Mouse (Mus musculus): Measurements from ENCODE around the gene Magi2. TPM values are rescaled to one million over a fixed set of nuclear protein-coding genes. Genes with fewer than 3 reads are reported as not detected.

The Magi2 gene
- polyA plus RNA-seq, 1 experiment from 2014 or later: 39.5 TPM

GRCm38 (mm10) chr5:19901625-19902024 lies 674.8 kb downstream of the Magi2 start:
- 82% methylated on average over 8 of the region's 8 CpGs for WGBS
- H3K4me3 ChIP-seq (replicated peaks): no peak overlapping the region
- H3K27me3 ChIP-seq (replicated peaks): no peaks in the 10 kb centered on the region
- H3K9ac ChIP-seq (replicated peaks): no peak overlapping the region
- no peak overlapping the region for H3K27ac ChIP-seq (replicated peaks)
- no peaks in the 10 kb centered on the region for H3K36me3 ChIP-seq
- H3K4me2 ChIP-seq: no peak overlapping the region
- no peaks in the 10 kb centered on the region for H3K9me3 ChIP-seq (replicated peaks)
- H3K4me1 ChIP-seq: 0 out of 2 replicates have a peak, but pooled peaks cover under 1% of the 10 kb centered on the region
- ATAC-seq (ENCODE audit: low FRiP score): no peak

- H3K4me1 ChIP-seq: peaks cover 22% of the 10 kb centered on the region
- no peak overlapping the region for H3K4me2 ChIP-seq
- WGBS: 69% methylated on average over 4 of the region's 4 CpGs
- no peaks in the 10 kb centered on the region for H3K36me3 ChIP-seq
- no peaks in the 10 kb centered on the region for H3K9me3 ChIP-seq (replicated peaks)
- H3K27me3 ChIP-seq (replicated peaks): no peaks in the 10 kb centered on the region
- H3K9ac ChIP-seq (replicated peaks): no peak overlapping the region
- ATAC-seq (ENCODE audit: low FRiP score): no peak
- no peak overlapping the region for H3K4me3 ChIP-seq (replicated peaks)
- no peak overlapping the region for H3K27ac ChIP-seq (replicated peaks)
Observed at GRCm38 (mm10) chr5:19906636-19907035, 679.8 kb downstream of the Magi2 start.

- ATAC-seq (ENCODE audit: low FRiP score): peak; percentile 74; the same call in 1 of the 2 replicates
- Histone ChIP-seq H3K9me3 (replicated peaks) (no peaks in the 10 kb centered on the region), H3K27ac (replicated peaks) (peak overlapping the region; percentile 88), H3K4me2 (peak overlapping the region; percentile 62), H3K27me3 (replicated peaks) (no peaks in the 10 kb centered on the region), H3K4me3 (replicated peaks) (peak overlapping the region; percentile 60), H3K36me3 (no peaks in the 10 kb centered on the region), H3K4me1 (peaks cover 22% of the 10 kb centered on the region), H3K9ac (replicated peaks) (peak overlapping the region; percentile 55)
- WGBS: 2% methylated on average over 11 of the region's 12 CpGs
Observed at GRCm38 (mm10) chr5:19907381-19907982, 680.6 kb downstream of the Magi2 start.

- Histone ChIP-seq H3K4me2 (peak overlapping the region; percentile 62), H3K27ac (replicated peaks) (peak overlapping the region; percentile 88), H3K4me3 (replicated peaks) (peak overlapping the region; percentile 60), H3K27me3 (replicated peaks) (no peaks in the 10 kb centered on the region), H3K9me3 (replicated peaks) (no peaks in the 10 kb centered on the region), H3K36me3 (no peaks in the 10 kb centered on the region), H3K9ac (replicated peaks) (peak overlapping the region; percentile 55), H3K4me1 (peaks cover 22% of the 10 kb centered on the region)
- ATAC-seq (ENCODE audit: low FRiP score): peak; percentile 73
- WGBS: 2% methylated on average over 16 of the region's 16 CpGs
Observed at GRCm38 (mm10) chr5:19907983-19908705, 681.3 kb downstream of the Magi2 start.

GRCm38 (mm10) chr5:19908706-19909060 lies 681.8 kb downstream of the Magi2 start:
- Histone ChIP-seq H3K9ac (replicated peaks) (peak overlapping the region; percentile 55), H3K4me1 (peaks cover 22% of the 10 kb centered on the region), H3K36me3 (no peaks in the 10 kb centered on the region), H3K27ac (replicated peaks) (peak overlapping the region; percentile 88), H3K9me3 (replicated peaks) (no peaks in the 10 kb centered on the region), H3K27me3 (replicated peaks) (no peaks in the 10 kb centered on the region), H3K4me2 (peak overlapping the region; percentile 62), H3K4me3 (replicated peaks) (peak overlapping the region; percentile 60)
- ATAC-seq (ENCODE audit: low FRiP score): peak; percentile 13; the same call in 1 of the 2 replicates
- WGBS: under 1% methylated on average over 5 of the region's 5 CpGs

- Histone ChIP-seq H3K27me3 (replicated peaks) (no peaks in the 10 kb centered on the region), H3K36me3 (no peaks in the 10 kb centered on the region), H3K27ac (replicated peaks) (peak overlapping the region; percentile 88), H3K9ac (replicated peaks) (peak overlapping the region; percentile 55), H3K9me3 (replicated peaks) (no peaks in the 10 kb centered on the region), H3K4me2 (peak overlapping the region; percentile 62), H3K4me1 (peaks cover 22% of the 10 kb centered on the region), H3K4me3 (replicated peaks) (peak overlapping the region; percentile 60)
- WGBS: 2% methylated on average over 11 of the region's 11 CpGs
- peak; percentile 70 for ATAC-seq (ENCODE audit: low FRiP score)
Observed at GRCm38 (mm10) chr5:19909071-19909470, 682.2 kb downstream of the Magi2 start.

- Histone ChIP-seq H3K4me2 (peak overlapping the region; percentile 62), H3K9me3 (replicated peaks) (no peaks in the 10 kb centered on the region), H3K4me3 (replicated peaks) (peak overlapping the region; percentile 60), H3K4me1 (peaks cover 22% of the 10 kb centered on the region), H3K27me3 (replicated peaks) (no peaks in the 10 kb centered on the region), H3K9ac (replicated peaks) (peak overlapping the region; percentile 55), H3K27ac (replicated peaks) (peak overlapping the region; percentile 88), H3K36me3 (no peaks in the 10 kb centered on the region)
- 37% methylated on average over 7 of the region's 7 CpGs for WGBS
- ATAC-seq (ENCODE audit: low FRiP score): peak; percentile 50
Observed at GRCm38 (mm10) chr5:19909664-19910063, 682.8 kb downstream of the Magi2 start.

- Histone ChIP-seq H3K36me3 (no peaks in the 10 kb centered on the region), H3K9me3 (replicated peaks) (no peaks in the 10 kb centered on the region), H3K4me3 (replicated peaks) (no peak overlapping the region), H3K4me2 (no peak overlapping the region), H3K27me3 (replicated peaks) (no peaks in the 10 kb centered on the region), H3K4me1 (0 out of 2 replicates have a peak, but pooled peaks cover 8% of the 10 kb centered on the region), H3K27ac (replicated peaks) (no peak overlapping the region), H3K9ac (replicated peaks) (no peak overlapping the region)
- no peak for ATAC-seq (ENCODE audit: low FRiP score)
- WGBS: 74% methylated on average over 3 of the region's 3 CpGs
Observed at GRCm38 (mm10) chr5:19932102-19932501, 705.3 kb downstream of the Magi2 start.

- no peak overlapping the region for H3K4me2 ChIP-seq
- H3K36me3 ChIP-seq: no peaks in the 10 kb centered on the region
- H3K4me3 ChIP-seq (replicated peaks): no peak overlapping the region
- H3K27ac ChIP-seq (replicated peaks): no peak overlapping the region
- H3K9me3 ChIP-seq (replicated peaks): no peaks in the 10 kb centered on the region
- 76% methylated on average over 2 of the region's 2 CpGs for WGBS
- ATAC-seq (ENCODE audit: low FRiP score): peak; percentile 11; the same call in 1 of the 2 replicates
- 0 out of 2 replicates have a peak, but pooled peaks cover 8% of the 10 kb centered on the region for H3K4me1 ChIP-seq
- no peak overlapping the region for H3K9ac ChIP-seq (replicated peaks)
- H3K27me3 ChIP-seq (replicated peaks): no peaks in the 10 kb centered on the region
Observed at GRCm38 (mm10) chr5:19933190-19933589, 706.4 kb downstream of the Magi2 start.

GRCm38 (mm10) chr5:19951102-19951501 lies 724.3 kb downstream of the Magi2 start:
- H3K4me1 ChIP-seq: 0 out of 2 replicates have a peak, but pooled peaks cover 3% of the 10 kb centered on the region
- no peaks in the 10 kb centered on the region for H3K9me3 ChIP-seq (replicated peaks)
- no peak overlapping the region for H3K4me2 ChIP-seq
- WGBS: 80% methylated on average over 2 of the region's 2 CpGs
- no peak overlapping the region for H3K9ac ChIP-seq (replicated peaks)
- no peaks in the 10 kb centered on the region for H3K36me3 ChIP-seq
- no peak for ATAC-seq (ENCODE audit: low FRiP score)
- H3K27me3 ChIP-seq (replicated peaks): no peaks in the 10 kb centered on the region
- H3K4me3 ChIP-seq (replicated peaks): no peak overlapping the region
- no peak overlapping the region for H3K27ac ChIP-seq (replicated peaks)

- H3K36me3 ChIP-seq: no peaks in the 10 kb centered on the region
- H3K9ac ChIP-seq (replicated peaks): no peak overlapping the region
- H3K4me1 ChIP-seq: no peaks in the 10 kb centered on the region
- no peak overlapping the region for H3K4me3 ChIP-seq (replicated peaks)
- no peaks in the 10 kb centered on the region for H3K27me3 ChIP-seq (replicated peaks)
- no peak for ATAC-seq (ENCODE audit: low FRiP score)
- H3K9me3 ChIP-seq (replicated peaks): no peaks in the 10 kb centered on the region
- 89% methylated on average over 1 of the region's 1 CpGs for WGBS
- no peak overlapping the region for H3K4me2 ChIP-seq
- no peak overlapping the region for H3K27ac ChIP-seq (replicated peaks)
Observed at GRCm38 (mm10) chr5:19964113-19964512, 737.3 kb downstream of the Magi2 start.

- no peaks in the 10 kb centered on the region for H3K36me3 ChIP-seq
- H3K9me3 ChIP-seq (replicated peaks): no peaks in the 10 kb centered on the region
- no peak for ATAC-seq (ENCODE audit: low FRiP score)
- no peaks in the 10 kb centered on the region for H3K4me1 ChIP-seq
- 95% methylated on average over 2 of the region's 2 CpGs for WGBS
- no peak overlapping the region for H3K27ac ChIP-seq (replicated peaks)
- H3K9ac ChIP-seq (replicated peaks): no peak overlapping the region
- H3K27me3 ChIP-seq (replicated peaks): no peaks in the 10 kb centered on the region
- H3K4me2 ChIP-seq: no peak overlapping the region
- no peak overlapping the region for H3K4me3 ChIP-seq (replicated peaks)
Observed at GRCm38 (mm10) chr5:19972736-19973135, 745.9 kb downstream of the Magi2 start.

Measured in neural tube, embryonic 15.5 days (tissue).